Mouse (Mus musculus): ENCODE results near the gene Prr14l.

DNA sequence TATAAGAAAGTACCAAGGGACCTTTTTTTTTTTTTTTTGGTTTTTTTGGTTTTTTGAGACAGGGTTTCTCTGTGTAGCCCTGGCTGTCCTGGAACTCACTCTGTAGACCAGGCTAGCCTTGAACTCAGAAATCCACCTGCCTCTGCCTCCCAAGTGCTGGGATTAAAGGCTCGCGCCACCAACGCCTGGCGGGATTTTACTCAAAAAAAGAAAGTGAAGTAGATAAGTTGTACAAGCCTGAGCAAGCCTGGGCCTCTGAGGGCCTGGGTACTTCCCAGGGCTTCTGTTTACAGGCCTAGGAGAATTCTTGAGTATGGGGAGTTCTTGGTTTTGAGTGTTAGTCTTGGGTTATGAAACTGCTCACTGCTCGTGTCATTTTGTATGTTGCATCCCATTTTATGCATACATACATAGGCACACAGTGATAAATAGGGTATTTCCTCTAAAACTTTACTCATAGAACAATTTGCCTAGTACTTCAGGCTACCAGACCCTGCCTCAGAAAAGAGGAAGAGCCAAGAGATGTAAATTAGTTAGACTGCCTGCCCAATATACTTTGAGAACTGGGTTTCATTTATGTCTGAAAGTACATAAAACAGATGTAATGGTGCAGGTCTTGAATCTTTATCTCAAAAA, 15.5 kb upstream of the Prr14l start:
- TF ChIP-seq TAL1 (IDR thresholded peaks at IDR 0.05; ENCODE audit: low read length) (no peak), RCOR1 (IDR thresholded peaks at IDR 0.05; ENCODE audit: low read depth, low read length) (no peak), CHD1 (IDR thresholded peaks at IDR 0.05; ENCODE audit: low read depth, low read length) (no peak), EP300 (IDR thresholded peaks at IDR 0.05; ENCODE audit: low read depth in 1 of 2, low read length in 2 of 2) (no peak), POLR2A (IDR thresholded peaks at IDR 0.05; ENCODE audit: control insufficient read depth in 1 of 2, insufficient read depth in 1 of 2, low read depth in 1 of 2, low read length in 2 of 2, poor library complexity in 1 of 2) (no peak), CTCF (IDR thresholded peaks at IDR 0.05 in 2 of 3, conservative IDR thresholded peaks at IDR 0.05 in 1 of 3; ENCODE audit: control insufficient read depth in 1 of 3, insufficient read depth in 1 of 3, low read depth in 2 of 3, low read length in 3 of 3, poor library complexity in 1 of 3, severe bottlenecking in 1 of 3) (no peak), HCFC1 (IDR thresholded peaks at IDR 0.05; ENCODE audit: low read depth, low read length) (no peak), RAD21 (IDR thresholded peaks at IDR 0.05; ENCODE audit: low read depth, low read length) (no peak), USF1 (IDR thresholded peaks at IDR 0.05; ENCODE audit: low read depth, low read length) (no peak), SIN3A (IDR thresholded peaks at IDR 0.05; ENCODE audit: low read length) (no peak), POLR2AphosphoS5 (IDR thresholded peaks at IDR 0.05; ENCODE audit: borderline replicate concordance, low read depth, low read length) (no peak)
